Mouse (Mus musculus) limb, embryonic 11.5 days (tissue): ENCODE data around the gene Vamp9. TPM values are rescaled to one million over a fixed set of nuclear protein-coding genes. Genes with fewer than 3 reads are reported as not detected.
A peak's percentile ranks its signal among the peaks of the same experiment; 100 is the strongest.

Experiments used
- ATAC-seq: fragments of 200-750 bp; cut with Nextera tagmentation; 2 replicates; pipeline ENCODE4 v1.8.0; 2017; ENCODE audit warnings: low read depth; ENCODE audit not compliant: insufficient number of reproducible peaks, low FRiP score, low TSS enrichment
- DNase-seq: peaks from one replicate; pipeline ENCODE4 v3.0.0-alpha.2; 2015; ENCODE audit warnings: low spot score
- H3K27ac ChIP-seq: fragments of 300-500 bp; sonication (generic); replicated peaks from 2 replicates; pipeline ENCODE4 v1.5.1; 2014; ENCODE audit warnings: low read depth, mild to moderate bottlenecking, low read length
- H3K27me3 ChIP-seq: fragments of 300-500 bp; sonication (generic); 2 replicates; pipeline ENCODE4 v1.6.1; 2014; ENCODE audit warnings: mild to moderate bottlenecking, low read length, mixed read lengths; ENCODE audit not compliant: control insufficient read depth, insufficient read depth
- H3K36me3 ChIP-seq: fragments of 300-500 bp; sonication (generic); 2 replicates; pipeline ENCODE4 v1.6.1; 2014; ENCODE audit warnings: mild to moderate bottlenecking, low read length, moderate library complexity, mixed read lengths; ENCODE audit not compliant: control insufficient read depth, insufficient read depth
- H3K4me1 ChIP-seq: fragments of 300-500 bp; sonication (generic); 2 replicates; pipeline ENCODE4 v1.6.1; 2014; ENCODE audit warnings: low read length, mixed read lengths; ENCODE audit not compliant: control insufficient read depth, insufficient read depth
- H3K4me2 ChIP-seq: fragments of 300-500 bp; sonication (generic); 2 replicates; pipeline ENCODE4 v1.6.1; 2014; ENCODE audit warnings: low read depth, mild to moderate bottlenecking, moderate library complexity; ENCODE audit not compliant: severe bottlenecking
- H3K4me3 ChIP-seq: fragments of 300-500 bp; sonication (generic); 2 replicates; pipeline ENCODE4 v1.5.1; 2014; ENCODE audit warnings: low read depth, low read length
- H3K9ac ChIP-seq: fragments of 300-500 bp; sonication (generic); 2 replicates; pipeline ENCODE4 v1.6.1; 2014; ENCODE audit warnings: mild to moderate bottlenecking, low read length
- H3K9me3 ChIP-seq: fragments of 300-500 bp; sonication (generic); 2 replicates; pipeline ENCODE4 v1.6.1; 2016; ENCODE audit warnings: low read length; ENCODE audit not compliant: control insufficient read depth
- WGBS: fragments of 180-500 bp; shearing (Covaris S2); extraction: QIAGEN DNeasy Blood & Tissue Kit; methylation state at CpG from one replicate; pipeline ENCODE4 v1.1.7; 2014; 5-methylcytosine and 5-hydroxymethylcytosine counted together
- polyA plus RNA-seq: library from polyadenylated mRNA; unstranded; fragments of >200 nt; fragmentation: Nextera tagmentation; extraction: Ambion mirVana; gene quantifications from 2 replicates; pipeline ENCODE4 v1.2.1, GENCODE M21; 2014

Vamp9 gene
- polyA plus RNA-seq, 1 experiment from 2014 or later = 0.35 TPM

DNA sequence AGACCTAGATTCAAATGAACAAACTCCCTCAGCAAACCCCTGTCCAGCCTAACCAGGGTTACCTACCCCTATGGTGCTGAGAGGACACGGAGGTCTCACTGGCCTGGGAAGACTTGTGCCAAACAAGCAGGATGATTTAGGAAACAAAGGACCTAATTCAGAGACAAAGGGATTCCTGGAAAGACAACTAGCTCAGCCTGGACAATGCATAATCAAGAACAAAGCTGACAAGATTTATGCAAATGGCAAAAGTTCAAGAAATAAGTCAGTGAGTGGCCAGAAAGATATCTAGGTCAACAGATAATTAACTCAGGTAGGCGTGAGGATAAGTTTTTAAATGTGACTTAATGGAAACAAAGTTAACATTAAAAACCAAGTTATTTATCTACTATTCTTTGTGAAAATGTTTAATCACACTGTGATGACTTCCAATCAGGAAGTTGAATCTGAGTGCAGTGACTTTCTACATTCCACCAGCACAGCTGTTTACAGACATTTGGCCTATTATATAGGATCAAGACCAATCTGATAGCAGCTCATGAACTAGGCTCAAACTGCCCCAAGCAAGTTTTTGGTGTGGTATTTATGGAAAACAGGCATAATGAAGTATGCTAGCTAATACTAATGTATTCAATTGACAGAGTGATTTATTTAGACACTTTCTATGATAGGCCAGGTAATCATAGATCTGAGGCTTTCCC lies 53.3 kb downstream of the Vamp9 start:
- H3K4me1 ChIP-seq = no peaks in the 10 kb centered on the region
- H3K27me3 ChIP-seq = no peaks in the 10 kb centered on the region
- 90% methylated on average over 2 of the region's 2 CpGs for WGBS
- ATAC-seq (no peak), DNase-seq (no peak)
- peaks cover 18% of the 10 kb centered on the region for H3K36me3 ChIP-seq
- no peak overlapping the region for H3K9ac ChIP-seq
- no peak overlapping the region for H3K4me3 ChIP-seq
- no peaks in the 10 kb centered on the region for H3K9me3 ChIP-seq
- no peak overlapping the region for H3K4me2 ChIP-seq
- no peak overlapping the region for H3K27ac ChIP-seq

DNA sequence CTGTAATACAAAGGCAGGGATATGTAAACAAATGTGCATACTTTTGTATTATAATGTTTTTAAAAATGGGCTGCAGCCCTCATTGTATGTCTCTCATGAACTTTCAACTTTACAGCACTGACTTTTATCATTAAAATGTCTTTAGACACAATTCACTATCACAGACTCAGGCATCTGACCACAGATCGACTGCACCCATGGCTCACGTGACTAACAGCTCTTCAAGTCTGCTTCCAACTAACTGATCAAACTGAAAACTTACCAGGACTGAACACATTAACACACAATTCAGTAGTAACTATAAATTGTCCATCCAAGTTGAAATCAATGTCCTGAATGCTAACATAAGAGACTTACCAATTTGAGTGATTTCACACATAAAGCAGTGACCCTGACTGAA lies 53.9 kb downstream of the Vamp9 start:
- no peak for DNase-seq
- no peak overlapping the region for H3K27ac ChIP-seq
- H3K36me3 ChIP-seq = peaks cover 20% of the 10 kb centered on the region
- ATAC-seq = no peak
- no peak overlapping the region for H3K9ac ChIP-seq
- no peaks in the 10 kb centered on the region for H3K27me3 ChIP-seq
- no peak overlapping the region for H3K4me3 ChIP-seq
- 93% methylated on average over 2 of the region's 2 CpGs for WGBS
- H3K4me2 ChIP-seq = no peak overlapping the region
- no peaks in the 10 kb centered on the region for H3K4me1 ChIP-seq
- no peaks in the 10 kb centered on the region for H3K9me3 ChIP-seq

- Histone ChIP-seq H3K27ac (no peak overlapping the region), H3K27me3 (no peaks in the 10 kb centered on the region), H3K9me3 (no peaks in the 10 kb centered on the region), H3K4me1 (peaks cover 7% of the 10 kb centered on the region), H3K9ac (no peak overlapping the region), H3K4me3 (no peak overlapping the region), H3K4me2 (0 out of 2 replicates have a peak overlapping the region, but pooled peaks have one; percentile 1), H3K36me3 (peaks cover 6% of the 10 kb centered on the region; the same call in 1 of the 2 replicates)
- DNase-seq (no peak), ATAC-seq (no peak)
- 43% methylated on average over 2 of the region's 2 CpGs for WGBS
Observed at GRCm38 (mm10) chr5:99973941-99974340, 67.9 kb downstream of the Vamp9 start.

GRCm38 (mm10) chr5:99975061-99975460 lies 69.0 kb downstream of the Vamp9 start:
- DNase-seq (no peak), ATAC-seq (no peak)
- WGBS = 73% methylated on average over 4 of the region's 4 CpGs
- H3K4me3 ChIP-seq = peak overlapping the region; percentile 8; the same call in 1 of the 2 replicates
- H3K36me3 ChIP-seq = peaks cover 6% of the 10 kb centered on the region; the same call in 1 of the 2 replicates
- H3K9me3 ChIP-seq = no peaks in the 10 kb centered on the region
- H3K27me3 ChIP-seq = no peaks in the 10 kb centered on the region
- H3K4me1 ChIP-seq = peaks cover 7% of the 10 kb centered on the region
- peak overlapping the region; percentile 24 for H3K4me2 ChIP-seq
- no peak overlapping the region for H3K27ac ChIP-seq
- H3K9ac ChIP-seq = no peak overlapping the region

GRCm38 (mm10) chr5:99975776-99976175 lies 69.7 kb downstream of the Vamp9 start:
- no peak for ATAC-seq
- WGBS = 77% methylated on average over 1 of the region's 1 CpGs
- peaks cover 4% of the 10 kb centered on the region; the same call in 1 of the 2 replicates for H3K36me3 ChIP-seq

GRCm38 (mm10) chr5:99976334-99976955 lies 70.4 kb downstream of the Vamp9 start:
- ATAC-seq (no peak), DNase-seq (no peak)
- peaks cover 7% of the 10 kb centered on the region for H3K4me1 ChIP-seq
- H3K4me3 ChIP-seq = peak overlapping the region; percentile 98
- peaks cover 4% of the 10 kb centered on the region; the same call in 1 of the 2 replicates for H3K36me3 ChIP-seq
- no peaks in the 10 kb centered on the region for H3K9me3 ChIP-seq
- peak overlapping the region; percentile 98 for H3K9ac ChIP-seq
- no peak overlapping the region for H3K27ac ChIP-seq
- no peaks in the 10 kb centered on the region for H3K27me3 ChIP-seq
- WGBS = 28% methylated on average over 8 of the region's 8 CpGs
- peak overlapping the region; percentile 61 for H3K4me2 ChIP-seq

More at GRCm38 (mm10) chr5:99975776-99976175, 69.7 kb downstream of the Vamp9 start:
- H3K4me2 ChIP-seq = peak overlapping the region; percentile 61
- no peak overlapping the region for H3K9ac ChIP-seq
- H3K9me3 ChIP-seq = no peaks in the 10 kb centered on the region
- H3K27me3 ChIP-seq = no peaks in the 10 kb centered on the region
- peaks cover 7% of the 10 kb centered on the region for H3K4me1 ChIP-seq
- peak overlapping the region; percentile 12; the same call in 1 of the 2 replicates for H3K4me3 ChIP-seq
- no peak overlapping the region for H3K27ac ChIP-seq
- no peak for DNase-seq

DNA sequence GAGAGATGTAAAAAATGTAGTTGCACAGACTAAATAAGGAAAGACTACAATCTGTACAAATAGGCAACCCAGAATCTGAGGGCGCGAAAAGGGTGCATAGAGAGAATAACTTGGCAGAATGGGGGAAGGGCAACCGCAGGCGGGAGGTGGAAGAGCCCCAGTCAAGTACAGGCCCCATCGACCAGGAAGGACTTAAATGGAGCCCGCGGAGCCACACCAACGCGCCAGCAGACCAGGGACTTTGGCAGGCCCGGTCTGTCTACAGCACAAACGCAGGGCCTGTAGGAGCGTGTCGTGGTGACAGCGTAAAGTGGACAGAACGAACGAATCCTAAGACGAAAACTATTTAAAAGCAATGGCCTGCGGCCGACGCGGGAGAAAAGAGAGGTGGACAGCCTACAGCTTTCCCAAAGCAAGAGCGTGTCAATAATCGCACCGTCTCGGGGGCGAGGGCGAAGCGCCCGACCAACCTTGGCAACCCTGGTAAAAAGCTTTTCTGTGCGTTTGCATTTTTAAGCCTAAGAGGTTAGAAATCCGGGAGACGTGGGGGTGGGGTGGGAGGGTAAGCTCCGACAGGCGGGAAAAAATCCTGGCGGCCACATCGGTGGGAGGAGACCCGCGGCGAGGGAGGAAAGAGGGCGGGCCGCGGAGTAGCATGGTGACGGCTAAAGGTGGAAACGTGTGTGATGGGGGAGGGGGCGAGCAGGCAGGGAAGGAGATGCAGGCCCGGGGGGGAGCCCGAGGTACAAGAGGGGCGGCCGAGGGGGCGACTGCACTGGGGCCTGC lies 71.7 kb downstream of the Vamp9 start:
- peaks cover 7% of the 10 kb centered on the region for H3K4me1 ChIP-seq
- WGBS = under 1% methylated on average over 50 of the region's 50 CpGs
- peak overlapping the region; percentile 98 for H3K4me3 ChIP-seq
- H3K9me3 ChIP-seq = no peaks in the 10 kb centered on the region
- H3K9ac ChIP-seq = peak overlapping the region; percentile 98
- peaks cover 4% of the 10 kb centered on the region; the same call in 1 of the 2 replicates for H3K36me3 ChIP-seq
- ATAC-seq (peak; percentile 57), DNase-seq (peak; percentile 87)
- H3K27ac ChIP-seq = peak overlapping the region; percentile 98
- no peaks in the 10 kb centered on the region for H3K27me3 ChIP-seq
- H3K4me2 ChIP-seq = peak overlapping the region; percentile 61
